Mouse (Mus musculus) R1 (cell line): ENCODE results near the gene Pnn.

ENCODE experiments used
- DNase-seq: peaks from one replicate; pipeline ENCODE4 v3.0.0-alpha.2; 2018; ENCODE audit warnings: low read depth, low spot score

The Pnn gene

DNA sequence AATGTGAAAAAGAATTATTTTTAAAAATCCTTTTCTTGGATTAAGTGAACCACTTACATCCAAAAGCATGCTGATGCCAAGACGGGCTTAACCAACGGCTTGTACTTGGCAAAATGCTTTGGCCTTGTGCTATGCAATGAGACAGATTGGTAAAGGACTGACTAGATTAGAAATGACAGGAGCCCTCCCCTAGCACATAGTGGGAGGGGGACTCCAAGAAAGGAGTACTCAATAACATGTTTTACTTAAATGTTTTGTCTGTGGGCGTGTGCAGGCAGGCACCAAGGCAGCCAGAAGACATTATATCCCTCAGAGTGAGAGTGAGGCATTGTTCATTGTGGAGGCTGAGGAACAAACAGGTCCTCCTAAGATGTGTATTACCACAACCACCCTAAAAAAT, 7.4 kb downstream of the Pnn start:
- DNase-seq: no peak

GRCm38 (mm10) chr12:59076996-59077395, 10.3 kb downstream of the Pnn start:
- DNase-seq: no peak

DNA sequence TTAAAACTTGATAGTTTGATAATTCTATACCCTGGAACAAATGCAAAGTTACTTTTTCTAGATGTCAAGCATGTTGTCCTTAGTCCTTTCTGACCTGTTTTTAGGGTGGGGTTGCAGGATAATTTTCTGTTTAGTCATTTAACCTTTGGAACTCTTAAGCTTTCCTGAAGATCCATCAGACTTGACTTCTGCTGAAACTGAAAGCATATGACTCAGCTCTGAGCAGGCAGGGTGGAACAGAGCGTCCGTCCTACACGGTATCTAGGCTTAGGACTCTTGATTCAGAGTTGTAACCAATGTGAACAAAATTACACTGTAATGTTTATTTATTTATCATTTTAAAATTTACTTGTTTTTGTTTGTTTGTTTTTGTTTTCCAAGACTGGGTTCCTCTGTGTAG, 11.2 kb downstream of the Pnn start:
- DNase-seq: no peak

DNA sequence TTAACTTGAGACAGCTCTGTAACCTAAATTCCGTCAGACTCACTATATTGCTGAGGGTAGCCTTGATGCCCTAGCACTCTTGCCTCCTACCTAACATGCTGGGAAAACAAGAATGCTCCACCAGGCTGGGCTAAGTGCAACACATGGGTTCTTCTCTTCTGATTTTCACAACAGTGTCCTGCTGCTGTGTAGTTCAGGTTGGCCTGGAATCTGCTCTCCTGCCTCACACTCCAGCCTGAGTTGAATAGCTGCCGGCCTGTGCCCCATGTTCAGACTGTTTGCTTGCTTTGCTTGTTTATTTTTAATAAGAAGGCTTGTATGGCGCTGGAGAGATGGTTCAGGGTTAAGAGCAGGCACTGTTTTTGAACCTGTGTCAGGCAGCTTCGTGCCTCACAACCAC, 13.8 kb downstream of the Pnn start:
- no peak for DNase-seq

DNA sequence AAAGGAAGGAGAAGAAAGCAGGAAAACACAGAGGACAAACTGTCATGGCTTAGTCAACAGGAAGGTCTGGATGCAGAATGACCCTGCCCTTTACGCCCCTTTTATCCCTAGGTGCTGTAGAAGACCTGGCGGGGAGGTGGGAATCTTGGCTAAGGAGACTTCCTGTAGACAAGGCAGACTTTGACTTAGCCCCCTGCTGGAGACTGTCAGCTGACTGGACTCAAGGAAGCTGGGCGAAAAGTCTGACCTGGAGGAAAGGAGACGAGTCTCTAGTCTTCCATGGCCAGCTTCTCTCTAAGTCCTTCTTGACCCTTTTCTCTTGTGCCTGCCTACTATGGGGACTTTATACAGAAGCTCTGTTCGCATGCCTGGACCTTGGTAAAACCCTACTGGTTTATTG, 17.8 kb downstream of the Pnn start:
- DNase-seq: peak; percentile 49

- DNase-seq: no peak
Observed at GRCm38 (mm10) chr12:59086171-59086570, 19.5 kb downstream of the Pnn start.

GRCm38 (mm10) chr12:59093543-59093942, 26.9 kb downstream of the Pnn start:
- DNase-seq: no peak

GRCm38 (mm10) chr12:59095104-59096025, 28.7 kb downstream of the Pnn start, which contains the start of gene Mia2:
Gene Mia2, plus strand, starts transcription at chr12:59095799.
- peak; percentile 16 for DNase-seq

DNA sequence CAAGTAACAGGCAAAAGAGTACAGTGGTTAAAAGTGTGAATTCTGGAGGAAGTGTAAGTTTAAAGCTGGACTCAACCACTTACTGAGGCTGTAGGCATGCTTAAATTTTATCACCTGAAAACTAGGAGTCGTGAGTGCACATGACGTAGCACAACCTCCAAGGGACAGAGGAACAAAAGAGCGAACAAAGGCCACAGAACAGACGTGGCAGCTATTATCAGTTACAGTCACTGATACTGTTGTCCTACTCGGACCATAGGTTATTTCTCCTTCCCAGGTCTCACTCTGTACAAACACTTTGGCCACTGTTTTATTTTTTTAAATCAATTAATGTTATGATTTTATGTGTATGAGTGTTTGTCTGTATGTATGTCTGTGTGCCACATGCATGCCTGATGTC, 38.1 kb downstream of the Pnn start:
- no peak for DNase-seq

- DNase-seq: no peak
Observed at GRCm38 (mm10) chr12:59105914-59106313, 39.2 kb downstream of the Pnn start.

- no peak for DNase-seq
Observed at GRCm38 (mm10) chr12:59106491-59106890, 39.8 kb downstream of the Pnn start.

GRCm38 (mm10) chr12:59107926-59108325, 41.2 kb downstream of the Pnn start:
- no peak for DNase-seq

DNA sequence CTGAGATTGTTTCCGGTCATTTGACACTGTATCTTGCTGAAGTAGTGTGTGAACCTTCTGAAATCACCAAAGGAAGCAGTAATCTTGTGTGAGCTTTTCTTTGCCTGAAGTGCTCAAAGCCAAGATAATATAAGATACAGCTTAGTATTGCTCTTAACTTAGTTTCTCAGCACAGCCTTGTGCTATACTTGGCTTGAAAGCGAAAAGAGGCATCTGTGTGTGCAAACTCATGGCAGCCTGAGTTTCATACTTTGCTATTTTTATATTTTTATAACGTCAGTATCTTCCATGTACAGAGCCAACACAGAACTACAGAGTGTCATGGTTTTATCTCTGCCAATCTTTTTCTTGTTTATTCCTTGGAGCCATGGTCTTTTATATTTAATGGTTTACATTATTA, 50.5 kb downstream of the Pnn start:
- no peak for DNase-seq
